10 mouse cellular contexts compared by ENCODE assay signal in genomic region chr4:142160041-142160440, GRCm38 (mm10).
DNase-seq lines count a peak whose midpoint lies in the region; ATAC-seq and TF ChIP-seq lines count a peak whose summit lies in the region.
"Had no signal": no experiment of that assay in that cellular context is flagged by ENCODE, and none has a peak within 500 bp of the region (broad histone marks: within the 10 kb centered on the region; RNA-seq: fewer than 3 reads in every experiment).

No protein-coding gene starts in this region.

- 36% methylated on average over 8 of the region's 8 CpGs for WGBS in hindbrain, postnatal 0 days
- WGBS in midbrain, embryonic 13.5 days: 43% methylated on average over 8 of the region's 8 CpGs

- no peak overlapping the region for H3K4me3 ChIP-seq in hindbrain, postnatal 0 days (ENCODE audit: low read length)
- H3K4me3 ChIP-seq in midbrain, embryonic 13.5 days (replicated peaks): no peak overlapping the region

- H3K27me3 ChIP-seq in hindbrain, postnatal 0 days (ENCODE audit: insufficient read depth, low read length): no peaks in the 10 kb centered on the region
- H3K27me3 ChIP-seq in midbrain, embryonic 13.5 days: no peaks in the 10 kb centered on the region

- peaks cover 9% of the 10 kb centered on the region for H3K36me3 ChIP-seq in hindbrain, postnatal 0 days (ENCODE audit: insufficient read depth, low read length)
- peaks cover 26% of the 10 kb centered on the region for H3K36me3 ChIP-seq in midbrain, embryonic 13.5 days

- TF ChIP-seq CTCF in hindbrain, postnatal 0 days (IDR thresholded peaks at IDR 0.05; ENCODE audit: low read depth): no peak

- no peak overlapping the region for H3K9ac ChIP-seq in hindbrain, postnatal 0 days (replicated peaks; ENCODE audit: low read length)
- no peak overlapping the region for H3K9ac ChIP-seq in midbrain, embryonic 13.5 days (replicated peaks)

- peak; percentile 74 for ATAC-seq in hindbrain, postnatal 0 days
- ATAC-seq in midbrain, embryonic 13.5 days: no peak
- ATAC-seq: forebrain, embryonic 14.5 days had no signal

- H3K27ac ChIP-seq in hindbrain, postnatal 0 days: no peak overlapping the region
- H3K27ac ChIP-seq in midbrain, embryonic 13.5 days: no peak overlapping the region; the same call in 1 of the 2 replicates

- H3K4me1 ChIP-seq in hindbrain, postnatal 0 days (ENCODE audit: insufficient read depth, low read length): no peaks in the 10 kb centered on the region
- H3K4me1 ChIP-seq in midbrain, embryonic 13.5 days (replicated peaks): 0 out of 2 replicates have a peak, but pooled peaks cover 6% of the 10 kb centered on the region

- H3K4me2 ChIP-seq in hindbrain, postnatal 0 days (ENCODE audit: low read depth, low read length): no peak overlapping the region
- H3K4me2 ChIP-seq in midbrain, embryonic 13.5 days (replicated peaks): no peak overlapping the region

- DNase-seq in adrenal gland, postnatal 36 days: peak; percentile 23 to 48
- no peak for DNase-seq in adrenal gland, adult 18-20 months (ENCODE audit: low spot score in 2 of 2)
- peak; percentile 48 for DNase-seq in urinary bladder, postnatal 14 days (ENCODE audit: low spot score)
- no peak for DNase-seq in urinary bladder, postnatal 4 days (ENCODE audit: low spot score in 2 of 2)
- peak; percentile 62 for DNase-seq in hindbrain, postnatal 0 days (ENCODE audit: low spot score)
- DNase-seq in spleen, adult 18-20 months: no peak
- DNase-seq in ovary, postnatal 14 days (ENCODE audit: low spot score): no peak
- DNase-seq: thymus, postnatal 25 days had no signal

- H3K9me3 ChIP-seq in hindbrain, postnatal 0 days (ENCODE audit: low read length): no peaks in the 10 kb centered on the region
- H3K9me3 ChIP-seq in midbrain, embryonic 13.5 days: no peaks in the 10 kb centered on the region

Comparison
In these comparisons a context has a peak if more than half of its experiments do, and no peak if none do; other contexts are left out.
1. DNase-seq: peak in adrenal gland, postnatal 36 days (2 of 2), urinary bladder, postnatal 14 days (single experiment) and hindbrain, postnatal 0 days (single experiment); none in adrenal gland, adult 18-20 months (0 of 2), urinary bladder, postnatal 4 days (0 of 2), spleen, adult 18-20 months (0 of 2) and ovary, postnatal 14 days (single experiment).